Mouse (Mus musculus): ENCODE data around the gene Baz1b. TPM values are rescaled to one million over a fixed set of nuclear protein-coding genes. Genes with fewer than 3 reads are reported as not detected.

Baz1b gene
- polyA plus RNA-seq, 1 experiment from 2014 or later, result 52.8 TPM

DNA sequence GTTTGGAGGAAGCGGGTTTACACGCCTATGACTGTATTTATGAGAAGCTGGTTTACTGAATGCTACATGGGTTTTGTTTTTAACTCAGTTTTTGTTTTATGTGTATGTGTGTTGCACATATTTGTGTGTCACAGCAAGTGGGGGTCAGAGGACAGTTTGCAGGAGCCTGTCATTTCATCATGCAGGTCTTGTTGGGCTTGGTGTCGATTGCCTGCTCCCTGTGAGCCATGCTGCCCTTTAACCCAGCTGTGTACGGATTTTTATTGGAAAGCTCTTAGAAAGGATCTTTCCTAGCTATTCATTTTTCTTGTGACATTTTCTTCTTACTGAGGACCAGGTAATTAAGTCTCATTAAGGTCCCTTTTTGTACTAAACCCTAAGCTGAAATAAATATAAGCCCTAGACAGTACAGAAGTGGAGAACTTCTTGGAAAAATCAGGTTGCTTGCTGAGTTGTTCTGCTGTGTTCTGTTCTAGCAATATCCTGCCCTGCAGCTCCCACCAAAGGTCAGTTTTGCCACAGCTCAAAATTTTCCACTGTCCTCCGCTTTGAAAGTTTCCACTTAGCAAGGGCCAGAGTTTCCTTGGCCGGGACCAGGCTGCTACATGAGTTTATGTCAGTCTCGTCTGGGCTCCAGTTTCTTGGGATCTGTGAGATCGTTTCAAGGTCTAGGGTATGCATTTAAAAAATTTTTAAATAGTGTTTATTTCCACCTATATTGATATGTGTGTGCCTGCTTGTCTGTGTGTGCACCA is 46.3 kb downstream of the Baz1b start:
- Histone ChIP-seq H3K27ac (no peak overlapping the region), H3K36me3 (ENCODE audit: inconsistent target) (peaks cover 91% of the 10 kb centered on the region), H3K79me2 (ENCODE audit: inconsistent target) (no peaks in the 10 kb centered on the region), H3K4me3 (ENCODE audit: inconsistent target) (no peak overlapping the region)
- WGBS (ENCODE audit: missing documents), result 95% methylated on average over 8 of the region's 8 CpGs

DNA sequence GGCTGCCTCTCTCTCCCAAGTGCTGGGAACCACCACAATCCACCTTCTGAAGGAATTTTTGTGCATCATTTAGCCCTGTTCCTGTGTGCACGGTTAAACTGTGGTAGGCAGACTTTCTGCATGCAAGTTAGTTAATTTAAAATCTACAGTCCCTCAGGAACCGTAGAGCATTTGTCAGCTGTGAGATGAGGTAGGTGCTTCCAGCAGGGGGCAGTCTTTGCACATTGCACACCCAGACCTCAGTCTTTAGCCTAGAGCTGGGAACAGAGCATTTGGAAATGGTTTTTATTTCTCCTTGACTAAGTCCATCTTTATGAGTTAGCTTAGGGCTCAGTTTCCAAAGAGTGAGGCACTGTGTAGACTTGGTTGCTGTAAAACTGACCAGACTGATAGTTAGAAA is 49.5 kb downstream of the Baz1b start:
- peaks cover 99% of the 10 kb centered on the region for H3K36me3 ChIP-seq (ENCODE audit: inconsistent target)
- no peak overlapping the region for H3K27ac ChIP-seq
- no peaks in the 10 kb centered on the region for H3K79me2 ChIP-seq (ENCODE audit: inconsistent target)
- 56% methylated on average over 2 of the region's 2 CpGs for WGBS (ENCODE audit: missing documents)
- no peak overlapping the region for H3K4me3 ChIP-seq (ENCODE audit: inconsistent target)

DNA sequence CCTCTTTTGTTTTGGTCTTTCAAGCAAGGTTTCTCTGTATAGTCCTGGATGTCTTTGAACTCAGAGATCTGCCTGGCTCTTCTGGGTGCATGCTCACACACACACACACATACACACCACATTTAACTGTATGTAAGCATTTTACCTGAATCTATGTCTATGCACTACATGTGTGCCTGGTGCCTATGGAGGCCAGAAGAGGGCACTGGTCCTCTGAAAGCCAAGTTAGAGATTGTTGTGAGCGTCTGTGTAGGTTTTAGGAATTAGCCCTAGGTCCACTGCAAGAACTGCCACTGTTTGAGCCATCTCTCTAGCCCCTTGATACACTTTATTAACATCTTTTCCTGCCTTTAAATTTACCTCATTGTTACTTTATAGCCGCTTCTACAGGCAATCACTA is 51.8 kb downstream of the Baz1b start:
- H3K79me2 ChIP-seq (ENCODE audit: inconsistent target), result no peaks in the 10 kb centered on the region

DNA sequence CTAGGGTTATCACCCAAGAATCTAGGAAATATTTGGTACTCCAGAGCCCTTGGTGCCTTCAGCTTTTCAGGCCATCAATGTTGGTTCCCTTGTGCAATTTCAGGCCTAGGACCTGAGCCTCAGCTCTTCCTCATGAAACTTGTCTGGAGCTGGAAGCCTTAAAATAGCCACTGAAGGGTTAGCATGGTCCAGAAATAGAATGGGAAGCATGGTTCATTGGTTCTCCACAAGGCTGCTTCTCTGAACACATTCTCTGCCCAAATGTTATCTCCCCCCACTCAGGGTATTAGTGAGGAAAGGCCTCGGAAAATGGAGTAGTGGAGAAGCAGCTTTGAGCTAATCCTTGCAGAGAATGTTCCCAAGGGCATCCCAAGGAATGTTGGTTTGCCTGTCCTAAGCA is 54.4 kb downstream of the Baz1b start:
- 88% methylated on average over 1 of the region's 1 CpGs for WGBS (ENCODE audit: missing documents)
- H3K4me3 ChIP-seq (ENCODE audit: inconsistent target), result no peak overlapping the region
- no peaks in the 10 kb centered on the region for H3K79me2 ChIP-seq (ENCODE audit: inconsistent target)
- H3K36me3 ChIP-seq (ENCODE audit: inconsistent target), result peaks cover 97% of the 10 kb centered on the region
- H3K27ac ChIP-seq, result no peak overlapping the region

More for the DNA sequence above, 51.8 kb downstream of the Baz1b start:
- no peak overlapping the region for H3K27ac ChIP-seq
- 88% methylated on average over 2 of the region's 2 CpGs for WGBS (ENCODE audit: missing documents)
- peaks cover 99% of the 10 kb centered on the region for H3K36me3 ChIP-seq (ENCODE audit: inconsistent target)
- no peak overlapping the region for H3K4me3 ChIP-seq (ENCODE audit: inconsistent target)

- Histone ChIP-seq H3K4me3 (ENCODE audit: inconsistent target) (no peak overlapping the region), H3K79me2 (ENCODE audit: inconsistent target) (no peaks in the 10 kb centered on the region), H3K27ac (no peak overlapping the region), H3K36me3 (ENCODE audit: inconsistent target) (peaks cover 90% of the 10 kb centered on the region)
- WGBS (ENCODE audit: missing documents), result 96% methylated on average over 12 of the region's 12 CpGs
Measured at GRCm38 (mm10) chr5:135242136-135242535, 55.1 kb downstream of the Baz1b start.

GRCm38 (mm10) chr5:135242608-135243007 is 55.5 kb downstream of the Baz1b start:
- 97% methylated on average over 3 of the region's 3 CpGs for WGBS (ENCODE audit: missing documents)
- H3K4me3 ChIP-seq (ENCODE audit: inconsistent target), result no peak overlapping the region
- no peaks in the 10 kb centered on the region for H3K79me2 ChIP-seq (ENCODE audit: inconsistent target)
- no peak overlapping the region for H3K27ac ChIP-seq
- H3K36me3 ChIP-seq (ENCODE audit: inconsistent target), result peaks cover 86% of the 10 kb centered on the region

DNA sequence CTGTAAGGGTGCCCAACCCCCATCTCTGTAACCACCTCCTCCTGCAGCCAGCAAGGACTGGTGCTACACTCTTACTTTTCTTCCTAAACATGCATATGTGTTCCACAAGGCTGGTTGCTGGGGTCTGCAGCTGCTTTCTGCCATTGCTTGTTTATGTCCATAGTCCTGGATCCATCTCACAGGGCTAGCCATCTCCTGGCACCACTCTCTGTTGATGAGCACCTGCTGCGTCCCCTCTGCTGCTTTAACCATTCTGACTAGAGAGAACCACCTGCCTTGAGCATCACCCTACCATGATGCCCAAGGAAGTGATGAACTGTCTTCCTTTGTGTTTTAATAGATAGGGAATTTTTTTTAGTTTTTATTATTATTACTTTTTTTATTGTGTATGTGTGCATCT is 56.1 kb downstream of the Baz1b start:
- no peak overlapping the region for H3K27ac ChIP-seq
- no peak overlapping the region for H3K4me3 ChIP-seq (ENCODE audit: inconsistent target)
- peaks cover 80% of the 10 kb centered on the region for H3K36me3 ChIP-seq (ENCODE audit: inconsistent target)
- no peaks in the 10 kb centered on the region for H3K79me2 ChIP-seq (ENCODE audit: inconsistent target)
- WGBS (ENCODE audit: missing documents), result 100% methylated on average over 1 of the region's 1 CpGs

GRCm38 (mm10) chr5:135246531-135246930 is 59.5 kb downstream of the Baz1b start:
- H3K36me3 ChIP-seq (ENCODE audit: inconsistent target), result peaks cover 48% of the 10 kb centered on the region

GRCm38 (mm10) chr5:135247337-135247736 is 60.3 kb downstream of the Baz1b start:
- no peak overlapping the region for H3K27ac ChIP-seq
- no peak overlapping the region for H3K4me3 ChIP-seq (ENCODE audit: inconsistent target)
- no peaks in the 10 kb centered on the region for H3K79me2 ChIP-seq (ENCODE audit: inconsistent target)
- H3K36me3 ChIP-seq (ENCODE audit: inconsistent target), result peaks cover 40% of the 10 kb centered on the region
- 90% methylated on average over 9 of the region's 9 CpGs for WGBS (ENCODE audit: missing documents)

More at GRCm38 (mm10) chr5:135246531-135246930, 59.5 kb downstream of the Baz1b start:
- Histone ChIP-seq H3K4me3 (ENCODE audit: inconsistent target) (no peak overlapping the region), H3K79me2 (ENCODE audit: inconsistent target) (no peaks in the 10 kb centered on the region), H3K27ac (no peak overlapping the region)
- 73% methylated on average over 4 of the region's 4 CpGs for WGBS (ENCODE audit: missing documents)

DNA sequence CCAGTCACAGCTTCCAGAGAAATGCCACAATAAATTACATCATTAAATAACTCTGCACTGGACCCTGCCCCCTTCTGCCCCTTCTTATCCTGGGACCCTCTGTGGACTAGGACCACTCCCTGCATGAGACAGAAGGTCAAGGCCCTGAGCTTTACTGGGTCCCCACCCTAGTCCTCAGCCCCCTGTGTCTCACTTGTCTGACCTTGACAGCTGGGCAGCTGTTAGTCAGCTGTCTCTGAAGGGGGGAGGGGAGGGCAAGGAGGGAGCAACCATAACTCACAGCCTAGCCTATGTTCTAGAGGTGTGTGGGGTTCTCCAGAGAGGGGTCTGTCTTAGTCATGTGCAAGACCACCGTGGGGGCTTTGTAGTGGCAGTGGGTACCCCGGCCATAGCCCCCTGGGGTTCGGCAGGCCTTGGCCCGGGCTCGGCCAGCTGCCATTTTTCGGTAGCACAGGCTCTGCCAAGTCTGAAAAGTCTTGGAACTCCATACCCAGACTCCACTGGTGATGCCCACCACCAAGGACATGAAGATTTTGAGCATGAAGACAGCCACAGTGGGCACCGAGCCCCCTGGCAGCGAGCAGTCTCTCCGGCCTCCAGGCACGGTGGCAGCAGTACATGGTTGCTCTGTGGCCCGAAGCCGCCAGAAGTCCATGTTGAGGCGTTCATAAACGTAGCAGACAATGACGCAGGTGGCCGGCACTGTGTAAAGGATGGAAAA is 62.1 kb downstream of the Baz1b start:
- 93% methylated on average over 16 of the region's 16 CpGs for WGBS (ENCODE audit: missing documents)
- Histone ChIP-seq H3K79me2 (ENCODE audit: inconsistent target) (no peaks in the 10 kb centered on the region), H3K27ac (no peak overlapping the region), H3K4me3 (ENCODE audit: inconsistent target) (no peak overlapping the region), H3K36me3 (ENCODE audit: inconsistent target) (peaks cover 22% of the 10 kb centered on the region)

DNA sequence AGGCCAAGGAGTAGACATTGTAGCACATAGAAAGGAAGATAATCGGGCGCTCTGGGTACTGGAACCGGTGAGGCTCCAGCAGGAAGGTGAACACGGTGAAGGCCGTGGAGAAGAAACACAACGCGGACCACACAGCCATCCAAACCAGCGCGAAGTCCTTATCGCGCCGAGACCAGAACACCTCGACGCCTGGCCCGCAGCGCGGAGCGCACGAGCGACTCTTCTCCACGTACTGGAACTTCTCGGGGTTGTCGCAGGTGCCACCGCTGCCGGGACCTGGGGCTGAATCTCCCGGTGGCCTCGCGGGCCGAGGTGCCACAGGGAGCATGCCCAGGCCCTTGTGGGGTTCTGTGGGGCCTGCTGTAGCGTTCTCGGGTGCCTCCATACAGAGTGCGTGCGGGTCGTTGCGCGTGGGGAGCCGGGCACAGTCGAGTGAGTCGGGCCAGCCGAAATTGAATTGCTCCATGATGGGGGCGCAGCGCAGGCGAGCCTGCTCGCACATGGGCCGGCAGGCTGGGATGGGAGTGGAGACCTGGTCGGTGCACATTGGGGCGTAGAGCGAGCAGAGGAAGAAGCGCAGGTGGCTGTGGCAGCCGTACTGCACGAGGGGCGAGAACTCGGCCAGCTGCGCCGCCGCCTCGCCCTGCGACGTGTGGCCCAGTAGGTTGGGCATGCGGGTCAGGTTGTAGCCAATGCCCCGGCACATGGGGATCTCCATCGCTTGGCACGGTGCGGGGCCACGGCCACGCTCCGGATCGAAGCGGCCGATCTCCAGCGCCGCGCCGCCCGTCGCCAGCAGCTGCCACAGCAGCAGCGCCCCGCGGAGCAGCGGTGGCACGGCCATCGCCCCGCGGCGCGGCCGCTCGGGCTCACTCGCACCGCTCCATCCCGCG is 63.4 kb downstream of the Baz1b start:
- Histone ChIP-seq H3K79me2 (ENCODE audit: inconsistent target) (no peaks in the 10 kb centered on the region), H3K27ac (no peak overlapping the region), H3K4me3 (ENCODE audit: inconsistent target) (no peak overlapping the region), H3K36me3 (ENCODE audit: inconsistent target) (peaks cover 9% of the 10 kb centered on the region)
- WGBS (ENCODE audit: missing documents), result 8% methylated on average over 82 of the region's 92 CpGs

DNA sequence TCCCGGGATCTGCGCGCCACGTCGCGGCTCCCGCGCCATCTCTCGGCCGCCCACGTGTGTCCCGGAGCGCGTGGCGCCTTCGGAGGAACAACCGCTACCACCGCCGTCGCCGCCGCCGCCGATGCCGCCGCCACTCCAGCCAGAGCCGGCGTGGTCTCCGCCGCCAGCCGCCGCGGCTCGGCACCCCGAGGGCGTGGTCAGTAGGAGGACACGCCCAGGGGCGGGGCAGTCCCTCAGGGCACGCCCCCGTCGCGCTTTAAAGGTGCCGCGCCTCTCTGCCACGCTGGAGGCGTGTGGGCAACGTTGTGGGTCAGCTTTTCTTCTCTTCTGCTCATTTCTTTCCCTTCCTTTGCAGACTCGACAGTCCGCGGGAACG is 64.0 kb downstream of the Baz1b start, which contains the start of gene Fzd9:
Fzd9 (minus strand) TSS at position 152 of the 376 bp plus-strand sequence.
- H3K79me2 ChIP-seq (ENCODE audit: inconsistent target), result no peaks in the 10 kb centered on the region
- WGBS (ENCODE audit: missing documents), result 1% methylated on average over 49 of the region's 51 CpGs
- no peak within 1 kb of the TSS for H3K4me3 ChIP-seq (ENCODE audit: inconsistent target)
- H3K27ac ChIP-seq, result no peak within 1 kb of the TSS
- H3K36me3 ChIP-seq (ENCODE audit: inconsistent target), result peaks cover 2% of the 10 kb centered on the region

- WGBS (ENCODE audit: missing documents), result 44% methylated on average over 11 of the region's 12 CpGs
Measured at GRCm38 (mm10) chr5:135253741-135254401, 66.8 kb downstream of the Baz1b start.

GRCm38 (mm10) chr5:135256166-135256565 is 69.1 kb downstream of the Baz1b start:
- Histone ChIP-seq H3K4me3 (ENCODE audit: inconsistent target) (no peak overlapping the region), H3K27ac (no peak overlapping the region), H3K36me3 (ENCODE audit: inconsistent target) (no peaks in the 10 kb centered on the region), H3K79me2 (ENCODE audit: inconsistent target) (no peaks in the 10 kb centered on the region)
- 91% methylated on average over 3 of the region's 3 CpGs for WGBS (ENCODE audit: missing documents)

More at GRCm38 (mm10) chr5:135253741-135254401, 66.8 kb downstream of the Baz1b start:
- Histone ChIP-seq H3K36me3 (ENCODE audit: inconsistent target) (no peaks in the 10 kb centered on the region), H3K79me2 (ENCODE audit: inconsistent target) (no peaks in the 10 kb centered on the region), H3K27ac (no peak overlapping the region), H3K4me3 (ENCODE audit: inconsistent target) (no peak overlapping the region)
